Mouse (Mus musculus): ENCODE measurements at regions not wholly inside any gene's neighbourhood (a gene's known extent, or its start where the extent isn't known, plus 50 kb on each side); places are given as distances from the start of the nearest gene placed in this dataset.

DNA sequence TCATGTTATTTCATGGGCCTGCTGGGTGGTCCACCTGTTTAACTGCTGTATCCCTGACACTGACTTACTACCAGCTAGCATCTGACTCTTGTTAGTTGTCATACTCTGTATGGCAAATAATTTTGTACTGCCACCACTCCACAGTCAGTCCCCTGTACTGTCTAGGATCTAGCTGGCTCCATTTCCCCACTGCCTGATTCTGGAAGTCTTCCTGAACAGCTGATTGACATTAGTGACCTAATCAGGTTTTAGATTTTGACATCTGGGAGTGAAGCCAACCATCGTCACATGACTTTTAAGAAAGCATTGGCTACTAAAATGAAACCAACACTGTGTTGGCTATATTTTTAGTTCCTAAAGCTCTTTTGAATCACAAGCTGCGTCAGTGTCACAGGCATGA is 711.3 kb downstream of the Bcl11a start:
- no peak for DNase-seq (ENCODE audit: low read depth, low spot score)

DNA sequence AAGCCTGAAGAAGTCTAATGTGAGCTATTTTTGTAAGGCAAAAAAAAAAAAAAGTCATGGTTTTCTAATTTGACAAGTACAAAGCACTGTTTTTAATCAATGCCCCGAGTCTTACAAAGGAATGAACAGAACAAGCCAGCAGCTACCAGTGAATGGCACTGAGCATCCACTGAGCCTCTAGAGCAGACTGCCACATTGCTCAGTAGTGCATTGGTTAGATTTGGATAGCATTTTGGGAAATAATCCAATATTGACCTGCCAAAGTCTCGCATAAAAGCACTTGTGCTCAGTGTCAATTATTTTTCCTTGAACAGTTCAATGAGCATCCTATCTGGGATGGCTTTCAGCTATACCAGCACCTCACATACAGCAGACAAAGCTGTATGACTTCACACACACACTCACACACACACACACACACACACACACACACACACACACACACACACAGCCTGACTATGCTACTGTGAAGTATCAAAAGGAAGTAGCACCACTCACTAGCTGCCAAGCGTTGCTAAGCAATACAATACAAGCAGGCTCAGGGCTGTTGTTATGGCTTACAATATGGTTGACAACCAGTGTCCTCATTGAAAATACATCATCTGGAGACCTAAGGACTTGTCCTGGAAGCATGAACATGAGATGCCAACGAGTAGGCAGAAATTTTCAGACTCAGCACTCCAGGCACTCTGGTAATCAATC is 717.8 kb downstream of the Bcl11a start:
- DNase-seq (ENCODE audit: low read depth, low spot score): no peak

DNA sequence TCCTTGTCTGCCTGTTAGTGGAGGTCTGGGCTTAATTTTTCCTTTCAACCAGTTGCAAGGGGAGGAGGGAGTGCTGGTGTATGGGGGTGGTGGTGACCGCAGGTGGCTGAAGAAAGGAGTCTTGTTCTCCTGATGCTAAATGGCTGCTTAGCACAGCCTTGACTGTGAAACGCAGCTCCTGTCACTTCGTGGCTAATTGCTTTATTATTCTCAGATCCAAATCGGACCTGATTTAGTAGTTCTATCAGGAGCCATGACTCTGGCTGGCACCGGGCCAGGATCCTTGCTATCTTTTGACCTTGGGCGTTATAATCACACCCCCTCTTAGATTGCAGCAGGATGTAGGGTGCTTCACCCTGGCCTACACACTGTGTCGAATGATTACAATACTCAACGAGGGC is 726.8 kb downstream of the Bcl11a start:
- DNase-seq (ENCODE audit: low read depth, low spot score): no peak

DNA sequence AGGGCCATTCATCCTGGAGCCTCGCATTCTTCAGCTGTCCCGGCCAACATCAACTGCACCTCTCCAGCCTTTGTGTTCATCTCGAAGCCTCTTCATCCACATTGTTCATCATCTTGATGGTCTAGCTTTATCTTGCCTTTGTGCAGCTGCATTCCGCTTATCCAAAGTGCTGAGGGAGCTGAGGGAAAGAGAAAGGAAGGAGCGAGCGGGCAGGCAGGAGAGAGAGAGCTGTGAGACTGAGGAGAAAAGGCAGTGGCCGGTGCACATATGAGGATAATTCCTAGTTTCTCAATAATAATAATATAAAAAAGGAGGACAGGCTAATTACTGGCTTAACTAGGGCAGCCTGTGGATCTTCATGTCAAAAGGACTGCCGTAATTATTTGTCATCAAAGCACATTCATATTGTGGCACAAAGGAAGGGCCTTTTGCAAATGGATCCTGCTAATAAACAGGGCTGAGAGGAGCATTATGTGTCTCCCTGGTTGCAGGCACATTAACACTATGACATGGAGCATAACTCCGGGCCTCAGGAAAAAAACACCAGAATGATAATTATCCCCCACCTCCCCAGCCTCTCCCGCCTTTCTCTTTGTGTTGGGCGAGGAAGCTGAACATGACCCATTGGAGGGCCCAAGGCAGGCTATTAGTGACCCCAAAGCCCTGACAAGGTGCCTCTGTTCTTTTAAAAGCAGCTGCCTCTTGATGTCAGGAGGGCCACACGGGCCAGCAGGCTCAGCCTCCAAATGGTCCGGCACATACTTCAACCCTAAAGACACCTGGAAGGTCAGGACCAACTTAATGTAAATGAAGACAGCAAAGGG is 751.9 kb downstream of the Bcl11a start:
- DNase-seq (ENCODE audit: low read depth, low spot score): no peak

DNA sequence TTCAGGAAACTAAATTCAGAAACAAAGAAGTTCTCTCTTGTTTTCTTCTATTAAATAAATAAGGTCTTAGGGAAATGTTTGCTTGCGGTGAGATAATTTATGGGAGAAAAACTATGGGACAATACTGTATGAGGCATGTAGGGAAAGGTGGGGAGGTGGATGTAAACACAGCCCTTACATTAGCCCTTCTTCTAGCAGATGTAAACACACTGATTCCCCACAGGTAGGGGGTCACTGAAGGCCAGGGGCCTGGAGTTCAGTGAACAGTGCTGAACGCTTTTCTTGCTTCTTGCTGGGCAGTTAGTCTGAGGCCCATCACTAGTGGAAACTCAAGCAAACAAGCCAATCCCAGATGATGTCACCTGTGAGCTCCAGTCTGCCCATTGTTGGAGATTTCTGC is 752.6 kb downstream of the Bcl11a start:
- DNase-seq (ENCODE audit: low read depth, low spot score): no peak

DNA sequence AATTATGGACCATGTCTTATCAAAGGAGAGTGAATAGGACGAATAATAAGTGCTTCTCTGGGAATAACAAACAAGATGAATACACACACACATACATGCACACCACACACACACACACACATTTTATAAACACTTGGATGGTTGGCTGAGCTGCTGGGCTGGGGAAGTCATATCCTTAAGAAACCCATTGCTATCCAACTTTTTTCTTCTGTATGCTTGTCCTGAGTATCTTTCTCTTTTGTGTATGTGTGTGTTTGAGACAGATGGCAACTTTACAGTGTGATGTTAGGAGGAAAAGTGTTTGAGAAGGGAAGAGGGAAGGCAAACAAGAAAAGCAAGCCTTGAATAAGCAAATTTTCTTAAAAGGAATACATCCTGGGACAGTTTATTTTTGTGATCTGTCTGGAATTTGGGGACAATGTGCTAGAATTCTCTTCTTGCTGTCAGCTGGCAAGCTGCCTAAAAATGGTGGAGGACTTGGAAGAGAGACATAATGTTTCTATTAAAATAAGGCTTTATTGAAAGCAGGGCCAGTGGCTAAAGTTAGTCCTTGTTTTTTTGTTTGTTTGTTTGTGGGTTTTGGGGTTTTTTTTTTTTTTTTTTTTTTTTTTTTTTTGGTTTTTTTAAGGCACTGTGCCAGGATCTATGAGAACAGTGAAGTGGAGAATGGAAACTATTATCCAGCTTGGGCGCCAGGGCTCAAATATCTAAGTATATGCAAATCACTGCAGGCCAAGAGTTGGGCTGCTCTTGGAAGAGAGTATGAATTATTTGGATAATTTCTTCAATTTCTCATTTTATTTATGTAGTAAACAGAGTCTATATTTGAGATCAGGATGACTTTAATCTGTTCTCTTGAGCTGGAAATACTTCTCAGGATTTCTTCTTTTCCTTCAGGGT is 766.2 kb downstream of the Bcl11a start:
- no peak for DNase-seq (ENCODE audit: low read depth, low spot score)

DNA sequence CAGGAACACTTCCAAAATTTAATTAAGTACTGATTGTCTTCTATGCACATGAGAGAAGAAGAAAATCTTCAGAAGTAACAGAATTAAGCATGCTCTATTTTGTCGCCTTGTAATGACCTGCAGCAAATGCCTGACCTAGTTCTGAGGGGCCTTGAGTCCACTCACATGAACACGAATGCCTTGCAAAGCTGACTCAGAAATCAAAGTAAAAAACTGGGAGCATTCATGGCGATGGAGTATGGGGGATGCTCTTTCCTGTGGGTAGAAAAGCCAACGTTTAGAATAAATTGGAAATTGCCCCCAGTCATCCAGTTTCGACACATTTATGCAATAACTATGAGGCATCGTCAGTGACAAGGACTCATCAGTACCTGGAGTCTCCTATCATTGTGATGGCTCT is 779.1 kb downstream of the Bcl11a start:
- no peak for DNase-seq (ENCODE audit: low read depth, low spot score)

DNA sequence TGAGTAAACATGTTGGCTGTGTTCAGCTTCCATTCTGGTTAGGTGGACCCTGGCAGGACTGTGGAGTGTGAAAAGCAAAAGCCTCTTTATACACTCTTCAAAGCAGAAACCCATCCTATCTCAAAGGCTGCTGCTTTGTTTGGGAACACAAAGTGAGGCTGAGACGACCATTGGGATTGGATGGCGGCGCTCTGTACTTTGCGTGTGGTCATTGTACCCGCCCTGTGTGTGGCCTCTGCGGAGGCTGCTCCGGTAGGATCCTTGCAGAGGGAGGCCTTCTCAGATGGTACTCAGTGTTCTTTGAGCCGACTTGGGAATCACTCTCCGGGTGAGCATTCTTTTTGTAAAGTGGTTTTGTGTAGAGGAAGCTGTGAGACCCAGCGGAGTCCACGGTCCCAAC is 786.8 kb downstream of the Bcl11a start:
- no peak for DNase-seq (ENCODE audit: low read depth, low spot score)

DNA sequence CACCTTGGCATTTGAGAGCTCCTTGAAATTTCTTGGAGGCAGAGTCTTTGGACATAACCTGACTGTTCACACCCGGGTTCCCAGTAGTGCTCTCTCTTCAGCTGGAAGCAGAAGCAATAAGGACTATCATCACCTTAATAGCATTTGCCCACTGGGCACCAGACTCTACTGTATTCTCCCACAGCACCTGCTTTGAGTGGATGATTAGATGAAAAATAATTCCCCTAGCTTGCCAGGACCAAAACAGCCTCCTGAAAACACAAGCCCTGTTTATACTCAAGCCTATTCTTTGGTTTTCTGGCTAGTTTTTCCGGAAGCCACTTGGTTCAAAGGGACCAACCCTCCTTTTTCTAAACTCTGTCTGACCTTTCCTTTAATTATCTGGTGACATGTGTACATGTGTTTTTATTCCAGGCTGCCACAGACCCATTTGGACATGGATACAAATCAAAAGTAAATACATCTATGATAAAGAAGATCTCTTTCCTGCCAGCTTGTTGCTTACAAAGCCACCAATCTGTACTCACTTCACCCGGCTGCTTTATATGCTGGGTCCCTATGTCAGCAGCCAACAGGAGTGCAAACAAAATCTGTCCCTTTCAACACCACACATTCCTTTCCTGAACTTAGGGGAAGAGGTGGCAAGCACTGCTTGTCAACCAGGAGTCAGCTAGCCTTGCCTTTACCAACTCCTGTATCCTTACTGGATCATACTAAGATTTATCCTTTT is 787.4 kb downstream of the Bcl11a start:
- DNase-seq (ENCODE audit: low read depth, low spot score): no peak

Measured in CD4-positive, CD25-positive, alpha-beta regulatory T cell, adult 2 months (primary cell).